Mouse (Mus musculus): ENCODE measurements at regions not wholly inside any gene's neighbourhood (a gene's known extent, or its start where the extent isn't known, plus 50 kb on each side); places are given as distances from the start of the nearest gene placed in this dataset.

DNA sequence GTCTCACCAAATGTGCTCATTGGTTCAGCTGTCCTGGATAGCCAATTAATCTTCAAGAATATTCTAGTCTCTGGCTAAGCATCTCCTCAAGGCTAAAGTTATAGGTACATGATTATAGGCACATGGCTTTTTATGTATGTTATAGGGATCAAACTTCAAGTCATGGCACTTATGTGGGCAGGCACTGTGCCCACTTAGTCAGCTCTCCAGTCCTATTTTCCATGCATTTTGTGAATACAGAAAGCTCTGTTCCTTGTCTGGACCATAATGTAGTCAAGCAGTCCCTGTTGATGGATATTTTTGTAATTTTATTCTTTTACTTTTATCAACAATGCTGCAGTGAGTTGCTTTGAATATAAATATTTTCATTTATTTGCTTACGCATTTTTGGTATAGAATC lies 531.1 kb downstream of the Nup35 start:
- TF ChIP-seq POLR2A (IDR thresholded peaks at IDR 0.05; ENCODE audit: extremely low read depth, insufficient read depth, low read length) (no peak), CTCF (IDR thresholded peaks at IDR 0.05; ENCODE audit: low read depth, low read length) (no peak)

Measured in liver, adult 2 months (tissue).